Mouse (Mus musculus) thymus, postnatal 0 days (tissue): ENCODE measurements at regions not wholly inside any gene's neighbourhood (a gene's known extent, or its start where the extent isn't known, plus 50 kb on each side); places are given as distances from the start of the nearest gene placed in this dataset.

ENCODE experiments used
- DNase-seq: peaks from one replicate; pipeline ENCODE4 v3.0.0-alpha.2; 2015; ENCODE audit warnings: low spot score

- no peak for DNase-seq
Measured at GRCm38 (mm10) chr4:28064935-28065334, 748.0 kb upstream of the Epha7 start.

GRCm38 (mm10) chr4:28065828-28066227, 747.1 kb upstream of the Epha7 start:
- DNase-seq = no peak

DNA sequence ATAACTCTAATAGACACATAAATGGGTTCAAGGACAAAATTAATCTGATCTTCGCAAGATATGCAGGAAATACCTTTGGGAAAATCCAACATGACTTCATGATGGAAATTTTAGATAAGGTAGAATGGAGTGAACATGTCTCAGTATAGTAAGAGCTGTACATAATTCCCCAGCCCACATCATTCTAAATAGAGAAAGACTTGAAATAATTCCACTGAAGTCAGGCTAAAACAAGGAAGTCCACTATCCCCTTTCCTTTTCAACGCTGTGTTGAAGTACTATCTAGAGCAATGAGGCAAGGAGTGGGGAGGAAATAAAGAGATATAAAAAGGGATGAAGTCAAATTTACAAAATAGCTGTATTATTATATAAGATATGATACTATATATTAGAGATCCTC, 733.9 kb upstream of the Epha7 start:
- DNase-seq = no peak

DNA sequence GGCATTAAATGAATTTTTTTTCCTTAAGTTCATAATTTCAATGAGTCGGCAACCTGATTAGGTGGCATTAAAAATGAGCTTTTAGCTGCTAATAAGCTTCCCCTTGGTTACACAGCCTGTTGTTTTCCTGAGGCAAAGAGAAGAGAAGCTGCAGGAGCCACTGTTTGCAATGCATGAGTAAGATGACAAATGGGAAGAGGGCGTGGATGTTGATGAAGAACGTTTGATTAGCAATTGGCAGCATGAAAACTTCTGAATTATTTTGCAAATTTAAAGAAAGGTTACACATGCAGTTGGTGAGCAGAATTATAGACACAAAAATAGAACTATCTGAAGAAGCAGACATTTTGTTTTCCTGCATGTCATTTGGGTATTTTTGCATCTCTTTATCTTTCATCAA, 720.1 kb upstream of the Epha7 start:
- DNase-seq = no peak

DNA sequence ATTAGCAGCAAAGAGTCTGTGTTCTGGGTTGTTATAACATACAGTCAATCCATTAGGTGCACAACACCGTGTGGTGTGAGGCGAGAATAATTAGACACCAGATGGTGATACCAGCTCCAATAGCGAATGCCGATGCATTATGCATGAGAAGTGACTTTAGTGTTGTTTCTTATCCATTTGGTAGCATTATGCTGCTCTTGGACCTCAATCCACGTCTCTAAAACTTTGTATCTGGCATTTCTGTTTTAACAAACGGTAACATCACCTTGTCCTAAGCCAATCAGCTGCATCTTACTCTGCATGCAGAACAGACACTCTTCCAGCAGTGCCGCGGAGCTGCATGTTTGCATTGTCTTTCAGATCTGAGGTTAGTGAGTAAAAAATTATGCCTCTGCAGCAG, 669.8 kb upstream of the Epha7 start:
- DNase-seq = no peak

DNA sequence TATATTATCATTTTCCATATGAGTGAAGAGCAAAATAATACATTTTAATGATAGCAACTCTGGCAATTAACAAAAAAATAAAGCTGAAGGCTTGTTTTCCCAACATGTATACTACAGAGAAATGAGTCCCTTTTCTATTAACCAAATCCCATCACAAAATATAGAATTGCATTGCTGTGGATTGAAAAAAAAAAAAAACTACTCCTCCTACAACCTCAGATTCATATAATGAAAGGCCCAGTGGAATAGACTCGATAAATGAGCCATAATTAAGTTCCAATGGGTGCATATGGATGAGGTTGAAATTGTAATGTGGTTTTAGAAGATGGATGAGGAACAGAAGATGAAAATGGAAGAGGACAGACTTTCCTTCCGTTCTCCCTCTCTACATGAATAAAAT, 657.8 kb upstream of the Epha7 start:
- no peak for DNase-seq

GRCm38 (mm10) chr4:28176771-28177170, 636.2 kb upstream of the Epha7 start:
- peak; percentile 73 for DNase-seq

DNA sequence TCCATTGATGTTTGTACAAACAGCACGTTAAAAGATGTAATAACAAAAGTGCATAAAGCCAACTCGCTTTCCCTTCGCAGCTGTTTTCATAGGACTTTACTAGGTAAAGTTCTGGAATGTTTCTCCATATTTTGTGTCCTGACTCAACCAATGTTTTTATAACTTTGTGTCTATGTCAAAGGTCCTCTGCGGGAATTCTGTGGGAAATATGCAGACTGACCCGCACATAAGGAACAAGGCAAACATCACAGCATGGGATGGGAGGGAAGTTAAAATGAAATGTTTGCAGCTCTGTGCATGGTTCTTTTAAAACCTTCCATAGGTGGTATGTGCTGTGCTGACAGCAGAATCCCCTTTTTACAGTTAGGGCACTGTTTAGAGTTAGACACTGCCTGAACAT, 622.1 kb upstream of the Epha7 start:
- DNase-seq = no peak

DNA sequence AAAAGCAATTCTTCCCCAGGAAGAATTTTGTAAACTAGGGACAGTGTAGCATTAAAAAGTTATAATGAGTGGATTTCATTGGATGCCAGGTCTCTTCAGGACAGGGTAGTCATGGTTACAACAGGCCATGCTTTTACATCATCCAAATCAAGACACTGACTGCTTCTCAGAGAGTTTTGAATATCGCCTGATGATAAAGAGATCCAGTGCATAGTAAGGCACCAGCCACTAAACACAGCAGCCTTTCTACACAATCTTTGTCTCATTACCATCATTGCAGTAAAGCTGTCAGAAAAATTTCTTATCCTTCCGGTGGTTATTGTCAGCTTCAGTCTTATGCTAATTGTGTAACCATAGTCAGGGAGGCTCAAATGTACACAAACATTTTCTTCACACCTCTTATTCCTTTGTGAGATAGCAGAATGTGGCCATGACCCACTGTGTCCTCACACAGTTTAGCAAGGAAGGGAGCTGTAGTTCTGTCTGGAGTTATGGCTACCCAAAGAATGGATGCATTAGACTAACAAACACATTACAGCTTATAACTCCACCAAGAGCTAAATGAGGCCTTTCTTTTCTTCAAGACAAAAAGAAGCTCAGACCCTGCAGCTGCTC, 585.2 kb upstream of the Epha7 start:
- DNase-seq = no peak

DNA sequence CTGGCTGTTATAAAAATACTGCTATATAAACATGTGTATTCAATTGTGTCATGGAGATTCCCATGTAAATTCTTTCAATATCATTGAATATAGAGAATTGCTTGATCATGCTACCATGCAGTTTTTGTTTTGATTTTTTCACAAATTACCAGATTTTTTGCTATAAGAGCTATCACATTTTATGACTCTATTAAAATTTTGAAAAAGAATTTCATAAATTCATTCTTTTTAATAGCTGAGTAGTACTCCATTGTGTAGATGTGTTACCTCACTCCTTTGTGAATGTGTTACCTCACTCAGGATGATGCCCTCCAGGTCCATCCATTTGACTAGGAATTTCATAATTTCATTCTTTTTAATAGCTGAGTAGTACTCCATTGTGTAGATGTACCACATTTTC, 577.4 kb upstream of the Epha7 start:
- DNase-seq = peak; percentile 15

DNA sequence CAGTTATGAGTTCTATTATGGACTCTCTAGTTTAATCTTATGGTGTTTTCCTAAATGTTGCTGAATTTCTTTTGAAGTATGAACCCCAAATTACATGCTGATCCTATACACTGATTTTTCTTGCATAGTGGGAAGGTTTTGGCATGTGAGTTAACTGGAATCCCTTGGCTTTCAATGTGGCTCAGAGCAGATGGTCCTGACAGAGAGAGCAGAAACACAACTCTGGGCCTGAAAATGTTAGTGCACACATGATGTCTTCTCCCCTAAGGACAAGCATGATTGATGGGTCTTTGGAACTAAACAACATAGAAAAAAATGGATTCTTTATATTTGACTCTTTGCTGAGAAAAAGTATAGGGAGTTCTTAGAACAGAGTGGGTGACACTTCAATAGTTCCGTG, 570.7 kb upstream of the Epha7 start:
- DNase-seq = no peak
